Mouse (Mus musculus): ENCODE results near the gene Sly. TPM values are rescaled to one million over a fixed set of nuclear protein-coding genes. Genes with fewer than 3 reads are reported as not detected.

The Sly gene
- total RNA-seq (2023), result not detected

GRCm38 (mm10) chrY:57186888-57187287 lies at the start of gene Sly:
Gene Sly, plus strand, starts transcription at chrY:57187188.

